In the genomic region with DNA sequence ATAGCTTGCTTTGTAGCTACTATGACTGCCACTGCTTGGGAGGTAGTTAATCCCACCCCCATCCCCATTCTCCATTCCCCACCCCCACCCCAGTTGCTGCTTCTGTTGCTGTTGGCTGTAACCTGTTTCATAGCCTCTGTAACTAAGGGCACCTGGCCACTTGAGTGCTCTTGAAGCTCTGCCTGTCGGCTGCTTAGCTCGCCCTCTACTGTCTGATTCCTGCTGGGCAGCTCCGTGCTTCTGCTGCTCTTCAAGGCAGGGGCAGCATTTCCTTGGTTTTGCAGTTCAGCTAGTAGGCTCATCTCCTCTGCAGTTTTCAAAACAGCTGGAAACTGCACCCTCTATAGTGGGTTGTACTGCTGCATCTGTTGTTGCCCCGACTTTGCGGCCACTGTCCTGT, we compare ENCODE assay signal across 8 mouse cellular contexts. TPM values are rescaled to one million over a fixed set of nuclear protein-coding genes. Genes with fewer than 3 reads are reported as not detected.
DNase-seq lines count a peak whose midpoint lies in the region; ATAC-seq lines count a peak whose summit lies in the region.

No protein-coding gene starts in this region.

- peaks cover 56% of the 10 kb centered on the region for H3K4me1 ChIP-seq in midbrain, embryonic 13.5 days (replicated peaks)
- H3K4me1 ChIP-seq in midbrain, embryonic 15.5 days: peaks cover 40% of the 10 kb centered on the region

- H3K9ac ChIP-seq in midbrain, embryonic 13.5 days (replicated peaks): no peak overlapping the region
- no peak overlapping the region for H3K9ac ChIP-seq in midbrain, embryonic 15.5 days

- peak; percentile 44 for DNase-seq in adrenal gland, postnatal 10 days
- no peak for DNase-seq in adrenal gland, adult 18-20 months (ENCODE audit: low spot score in 2 of 2)
- peak; percentile 58 for DNase-seq in embryo, embryonic 11 days
- peak; percentile 61 to 69 for DNase-seq in kidney, postnatal 4 days
- peak; percentile 50 for DNase-seq in retina, adult 2 months (ENCODE audit: low read depth, low spot score)
- DNase-seq in spleen, adult 18-20 months: no peak

- no peak overlapping the region for H3K4me2 ChIP-seq in midbrain, embryonic 13.5 days (replicated peaks)
- no peak overlapping the region for H3K4me2 ChIP-seq in midbrain, embryonic 15.5 days

- peak overlapping the region; percentile 1; the same call in 1 of the 2 replicates for H3K27ac ChIP-seq in midbrain, embryonic 13.5 days
- H3K27ac ChIP-seq in midbrain, embryonic 15.5 days: no peak overlapping the region

- H3K27me3 ChIP-seq in midbrain, embryonic 13.5 days: no peaks in the 10 kb centered on the region
- H3K27me3 ChIP-seq in midbrain, embryonic 15.5 days (replicated peaks): no peaks in the 10 kb centered on the region

- H3K36me3 ChIP-seq in midbrain, embryonic 13.5 days: no peaks in the 10 kb centered on the region
- H3K36me3 ChIP-seq in midbrain, embryonic 15.5 days (replicated peaks): no peaks in the 10 kb centered on the region

- H3K4me3 ChIP-seq in midbrain, embryonic 13.5 days (replicated peaks): no peak overlapping the region
- H3K4me3 ChIP-seq in midbrain, embryonic 15.5 days: no peak overlapping the region

- ATAC-seq in midbrain, embryonic 13.5 days: 0 out of 2 replicates have a peak, but pooled peaks have one; percentile 34
- no peak for ATAC-seq in midbrain, embryonic 15.5 days (replicated peaks)

- H3K9me3 ChIP-seq in midbrain, embryonic 13.5 days: no peaks in the 10 kb centered on the region
- H3K9me3 ChIP-seq in midbrain, embryonic 15.5 days: no peaks in the 10 kb centered on the region

- 41% methylated on average over 5 of the region's 5 CpGs for WGBS in midbrain, embryonic 13.5 days
- WGBS in midbrain, embryonic 15.5 days: 38% methylated on average over 5 of the region's 5 CpGs

RNA-seq across cellular contexts. Expression of a gene that starts 48.5 kb away (rescaled TPM):
- total RNA-seq in adrenal gland, postnatal 10 days (2021): 10 to 100 TPM; 52.5 to 69.5 TPM
- total RNA-seq in adrenal gland, adult 18-20 months (2021): 10 to 100 TPM; 57.1 to 70.4 TPM
- polyA plus RNA-seq in midbrain, embryonic 13.5 days (2015; fragmentation: Nextera tagmentation; extraction: Ambion mirVana): 170 and 172 TPM in 2 replicates
- polyA plus RNA-seq in midbrain, embryonic 15.5 days (2015; fragmentation: Nextera tagmentation; extraction: Ambion mirVana): 164 and 167 TPM in 2 replicates

Comparison
In these comparisons a context has a peak if more than half of its experiments do, and no peak if none do; other contexts are left out.
1. DNase-seq: peak in adrenal gland, postnatal 10 days (single experiment), embryo, embryonic 11 days (single experiment), kidney, postnatal 4 days (2 of 2) and retina, adult 2 months (single experiment); none in adrenal gland, adult 18-20 months (0 of 2) and spleen, adult 18-20 months (0 of 2).